Mouse (Mus musculus) heart, embryonic 13.5 days (tissue): ENCODE data around the gene Slc38a2. TPM values are rescaled to one million over a fixed set of nuclear protein-coding genes. Genes with fewer than 3 reads are reported as not detected.

Source experiments
- ATAC-seq: fragments of 200-750 bp; cut with Nextera tagmentation; 2 replicates; pipeline ENCODE4 v1.8.0; 2017; ENCODE audit warnings: moderate TSS enrichment; ENCODE audit not compliant: insufficient number of reproducible peaks, low FRiP score, low TSS enrichment; ENCODE audit errors: extremely low read depth
- H3K27ac ChIP-seq: fragments of 300-500 bp; sonication (generic); replicated peaks from 2 replicates; pipeline ENCODE4 v1.5.1; 2015; ENCODE audit warnings: moderate library complexity, mild to moderate bottlenecking, inconsistent platforms
- H3K27me3 ChIP-seq: fragments of 300-500 bp; sonication (generic); replicated peaks from 2 replicates; pipeline ENCODE4 v1.6.1; 2015; ENCODE audit warnings: mild to moderate bottlenecking, inconsistent platforms
- H3K36me3 ChIP-seq: fragments of 300-500 bp; sonication (generic); 2 replicates; pipeline ENCODE4 v1.6.1; 2015; ENCODE audit warnings: mild to moderate bottlenecking, inconsistent platforms
- H3K4me1 ChIP-seq: fragments of 300-500 bp; sonication (generic); 2 replicates; pipeline ENCODE4 v1.6.1; 2015; ENCODE audit warnings: inconsistent platforms
- H3K4me2 ChIP-seq: fragments of 300-500 bp; sonication (generic); 2 replicates; pipeline ENCODE4 v1.6.1; 2015; ENCODE audit warnings: inconsistent platforms, mild to moderate bottlenecking, moderate library complexity
- H3K4me3 ChIP-seq: fragments of 300-500 bp; sonication (generic); 2 replicates; pipeline ENCODE4 v1.5.1; 2015; ENCODE audit warnings: moderate library complexity, mild to moderate bottlenecking, inconsistent platforms
- H3K9ac ChIP-seq: fragments of 300-500 bp; sonication (generic); 2 replicates; pipeline ENCODE4 v1.6.1; 2015; ENCODE audit warnings: inconsistent platforms, mild to moderate bottlenecking, moderate library complexity
- H3K9me3 ChIP-seq: fragments of 300-500 bp; sonication (generic); 2 replicates; pipeline ENCODE4 v1.6.1; 2016; ENCODE audit warnings: inconsistent platforms
- WGBS: fragments of 180-500 bp; shearing (Covaris S2); methylation state at CpG from one replicate; pipeline ENCODE4 v1.1.7; 2015; ENCODE audit warnings: mixed read lengths; 5-methylcytosine and 5-hydroxymethylcytosine counted together
- polyA plus RNA-seq: library from polyadenylated mRNA; unstranded; fragments of >200 nt; fragmentation: Nextera tagmentation; extraction: Ambion mirVana; gene quantifications from 2 replicates; pipeline ENCODE4 v1.2.1, GENCODE M21; 2015

The Slc38a2 gene
- polyA plus RNA-seq, 1 experiment from 2014 or later = 115 TPM

- 40% methylated on average over 19 of the region's 19 CpGs for WGBS
- H3K9ac ChIP-seq = no peak overlapping the region
- ATAC-seq = no peak
Measured at GRCm38 (mm10) chr15:96678871-96679773, 20.4 kb downstream of the Slc38a2 start.

GRCm38 (mm10) chr15:96676518-96676917 lies 23.0 kb downstream of the Slc38a2 start:
- peaks cover 4% of the 10 kb centered on the region; the same call in 1 of the 2 replicates for H3K27me3 ChIP-seq
- H3K36me3 ChIP-seq = no peaks in the 10 kb centered on the region
- H3K4me2 ChIP-seq = peak overlapping the region; percentile 27
- no peak overlapping the region for H3K4me3 ChIP-seq
- no peaks in the 10 kb centered on the region for H3K9me3 ChIP-seq
- H3K27ac ChIP-seq = peak overlapping the region; percentile 62
- ATAC-seq = no peak
- H3K9ac ChIP-seq = peak overlapping the region; percentile 56
- WGBS = 29% methylated on average over 10 of the region's 10 CpGs
- H3K4me1 ChIP-seq = peaks cover 22% of the 10 kb centered on the region

More at GRCm38 (mm10) chr15:96678871-96679773, 20.4 kb downstream of the Slc38a2 start:
- Histone ChIP-seq H3K4me2 (no peak overlapping the region), H3K4me3 (no peak overlapping the region), H3K9me3 (no peaks in the 10 kb centered on the region), H3K36me3 (no peaks in the 10 kb centered on the region), H3K4me1 (peaks cover 23% of the 10 kb centered on the region), H3K27me3 (peaks cover 4% of the 10 kb centered on the region; the same call in 1 of the 2 replicates), H3K27ac (no peak overlapping the region)

GRCm38 (mm10) chr15:96675744-96676143 lies 23.8 kb downstream of the Slc38a2 start:
- Histone ChIP-seq H3K4me3 (no peak overlapping the region), H3K27me3 (peaks cover 4% of the 10 kb centered on the region; the same call in 1 of the 2 replicates), H3K4me2 (no peak overlapping the region), H3K4me1 (peaks cover 22% of the 10 kb centered on the region), H3K36me3 (no peaks in the 10 kb centered on the region), H3K9ac (no peak overlapping the region; the same call in 1 of the 2 replicates), H3K27ac (peak overlapping the region; percentile 62; the same call in 1 of the 2 replicates), H3K9me3 (no peaks in the 10 kb centered on the region)
- 58% methylated on average over 15 of the region's 15 CpGs for WGBS
- ATAC-seq = no peak

GRCm38 (mm10) chr15:96675055-96675454 lies 24.5 kb downstream of the Slc38a2 start:
- Histone ChIP-seq H3K27ac (no peak overlapping the region), H3K4me3 (no peak overlapping the region), H3K4me2 (no peak overlapping the region), H3K9ac (no peak overlapping the region), H3K36me3 (no peaks in the 10 kb centered on the region), H3K9me3 (no peaks in the 10 kb centered on the region), H3K27me3 (peaks cover 4% of the 10 kb centered on the region; the same call in 1 of the 2 replicates), H3K4me1 (peaks cover 22% of the 10 kb centered on the region)
- ATAC-seq = no peak
- 79% methylated on average over 11 of the region's 11 CpGs for WGBS

GRCm38 (mm10) chr15:96674089-96674488 lies 25.4 kb downstream of the Slc38a2 start:
- Histone ChIP-seq H3K4me2 (no peak overlapping the region), H3K27me3 (no peaks in the 10 kb centered on the region), H3K9me3 (no peaks in the 10 kb centered on the region), H3K4me3 (no peak overlapping the region), H3K4me1 (peaks cover 21% of the 10 kb centered on the region), H3K27ac (no peak overlapping the region), H3K9ac (no peak overlapping the region), H3K36me3 (no peaks in the 10 kb centered on the region)
- ATAC-seq = no peak
- WGBS = 42% methylated on average over 1 of the region's 1 CpGs

- Histone ChIP-seq H3K4me1 (peaks cover 7% of the 10 kb centered on the region; the same call in 1 of the 2 replicates), H3K36me3 (no peaks in the 10 kb centered on the region), H3K27ac (no peak overlapping the region), H3K9me3 (no peaks in the 10 kb centered on the region), H3K4me2 (no peak overlapping the region), H3K4me3 (no peak overlapping the region), H3K27me3 (no peaks in the 10 kb centered on the region), H3K9ac (no peak overlapping the region)
- ATAC-seq = no peak
- whole genome bisulfite sequencing = 63% methylated on average over 6 of the region's 6 CpGs
Measured at GRCm38 (mm10) chr15:96669721-96670120, 29.8 kb downstream of the Slc38a2 start.

- ATAC-seq = no peak
- Histone ChIP-seq H3K27ac (no peak overlapping the region), H3K4me3 (peak overlapping the region; percentile 36), H3K9me3 (no peaks in the 10 kb centered on the region), H3K4me1 (peaks cover 7% of the 10 kb centered on the region; the same call in 1 of the 2 replicates), H3K36me3 (no peaks in the 10 kb centered on the region), H3K9ac (peak overlapping the region; percentile 62; the same call in 1 of the 2 replicates), H3K27me3 (no peaks in the 10 kb centered on the region), H3K4me2 (peak overlapping the region; percentile 64)
- 4% methylated on average over 7 of the region's 7 CpGs for WGBS
Measured at GRCm38 (mm10) chr15:96666663-96667062, 32.9 kb downstream of the Slc38a2 start.

- WGBS = 8% methylated on average over 3 of the region's 3 CpGs
- ATAC-seq = no peak; the same call in 1 of the 2 replicates
- Histone ChIP-seq H3K9ac (peak overlapping the region; percentile 62; the same call in 1 of the 2 replicates), H3K27me3 (no peaks in the 10 kb centered on the region), H3K4me2 (peak overlapping the region; percentile 64), H3K36me3 (no peaks in the 10 kb centered on the region), H3K27ac (no peak overlapping the region), H3K9me3 (no peaks in the 10 kb centered on the region), H3K4me1 (peaks cover 12% of the 10 kb centered on the region), H3K4me3 (peak overlapping the region; percentile 36; the same call in 1 of the 2 replicates)
Measured at GRCm38 (mm10) chr15:96665889-96666288, 33.6 kb downstream of the Slc38a2 start.

GRCm38 (mm10) chr15:96660590-96661141 lies 38.9 kb downstream of the Slc38a2 start:
- no peak overlapping the region for H3K9ac ChIP-seq
- H3K9me3 ChIP-seq = no peaks in the 10 kb centered on the region
- no peaks in the 10 kb centered on the region for H3K36me3 ChIP-seq
- H3K4me1 ChIP-seq = peaks cover 29% of the 10 kb centered on the region
- H3K4me2 ChIP-seq = peak overlapping the region; percentile 52
- ATAC-seq = peak; percentile 25; the same call in 1 of the 2 replicates
- no peak overlapping the region for H3K27ac ChIP-seq
- H3K4me3 ChIP-seq = no peak overlapping the region
- H3K27me3 ChIP-seq = no peaks in the 10 kb centered on the region
- 16% methylated on average over 13 of the region's 13 CpGs for WGBS

- WGBS = 57% methylated on average over 14 of the region's 14 CpGs
- H3K4me2 ChIP-seq = peak overlapping the region; percentile 41
Measured at GRCm38 (mm10) chr15:96658275-96658602, 41.3 kb downstream of the Slc38a2 start.

GRCm38 (mm10) chr15:96657576-96658274 lies 41.8 kb downstream of the Slc38a2 start:
- Histone ChIP-seq H3K27me3 (no peaks in the 10 kb centered on the region), H3K27ac (no peak overlapping the region), H3K4me3 (0 out of 2 replicates have a peak overlapping the region, but pooled peaks have one; percentile 13), H3K4me2 (peak overlapping the region; percentile 41), H3K9ac (no peak overlapping the region), H3K9me3 (no peaks in the 10 kb centered on the region), H3K4me1 (peaks cover 33% of the 10 kb centered on the region), H3K36me3 (no peaks in the 10 kb centered on the region)
- WGBS = 52% methylated on average over 17 of the region's 17 CpGs
- no peak for ATAC-seq

More at GRCm38 (mm10) chr15:96658275-96658602, 41.3 kb downstream of the Slc38a2 start:
- Histone ChIP-seq H3K9ac (no peak overlapping the region), H3K27me3 (no peaks in the 10 kb centered on the region), H3K4me3 (0 out of 2 replicates have a peak overlapping the region, but pooled peaks have one; percentile 13), H3K27ac (no peak overlapping the region), H3K36me3 (no peaks in the 10 kb centered on the region), H3K4me1 (peaks cover 33% of the 10 kb centered on the region), H3K9me3 (no peaks in the 10 kb centered on the region)
- ATAC-seq = no peak
